Mouse (Mus musculus): ENCODE data around the gene Phc2.
A peak's percentile ranks its signal among the peaks of the same experiment; 100 is the strongest.

Gene Phc2

GRCm38 (mm10) chr4:128691195-128691594, 36.7 kb downstream of the Phc2 start:
- DNase-seq (ENCODE audit: low read depth), result no peak

- no peak for DNase-seq (ENCODE audit: low read depth)
Measured at GRCm38 (mm10) chr4:128692149-128692925, 37.8 kb downstream of the Phc2 start.

- no peak for DNase-seq (ENCODE audit: low read depth)
Measured at GRCm38 (mm10) chr4:128693207-128693606, 38.7 kb downstream of the Phc2 start.

GRCm38 (mm10) chr4:128694315-128694714, 39.8 kb downstream of the Phc2 start:
- DNase-seq (ENCODE audit: low read depth), result no peak

- no peak for DNase-seq (ENCODE audit: low read depth)
Measured at GRCm38 (mm10) chr4:128695149-128695548, 40.6 kb downstream of the Phc2 start.

- DNase-seq (ENCODE audit: low read depth), result peak; percentile 94
Measured at GRCm38 (mm10) chr4:128698011-128698861, 43.7 kb downstream of the Phc2 start.

GRCm38 (mm10) chr4:128699916-128700315, 45.4 kb downstream of the Phc2 start:
- DNase-seq (ENCODE audit: low read depth), result no peak

- no peak for DNase-seq (ENCODE audit: low read depth)
Measured at GRCm38 (mm10) chr4:128700543-128700942, 46.0 kb downstream of the Phc2 start.

GRCm38 (mm10) chr4:128705138-128705720, 50.7 kb downstream of the Phc2 start:
- no peak for DNase-seq (ENCODE audit: low read depth)

GRCm38 (mm10) chr4:128706626-128707025, 52.1 kb downstream of the Phc2 start:
- no peak for DNase-seq (ENCODE audit: low read depth)

GRCm38 (mm10) chr4:128707384-128707783, 52.9 kb downstream of the Phc2 start:
- DNase-seq (ENCODE audit: low read depth), result no peak

- DNase-seq (ENCODE audit: low read depth), result no peak
Measured at GRCm38 (mm10) chr4:128709061-128709780, 54.7 kb downstream of the Phc2 start.

- DNase-seq (ENCODE audit: low read depth), result no peak
Measured at GRCm38 (mm10) chr4:128709781-128710166, 55.3 kb downstream of the Phc2 start.

- no peak for DNase-seq (ENCODE audit: low read depth)
Measured at GRCm38 (mm10) chr4:128710286-128710685, 55.8 kb downstream of the Phc2 start.

- DNase-seq (ENCODE audit: low read depth), result no peak
Measured at GRCm38 (mm10) chr4:128710800-128711199, 56.3 kb downstream of the Phc2 start.

- DNase-seq (ENCODE audit: low read depth), result peak; percentile 91
Measured at GRCm38 (mm10) chr4:128711455-128712135, 57.1 kb downstream of the Phc2 start.

GRCm38 (mm10) chr4:128712136-128712655, 57.7 kb downstream of the Phc2 start:
- no peak for DNase-seq (ENCODE audit: low read depth)

GRCm38 (mm10) chr4:128712941-128713340, 58.4 kb downstream of the Phc2 start:
- DNase-seq (ENCODE audit: low read depth), result no peak

- DNase-seq (ENCODE audit: low read depth), result no peak
Measured at GRCm38 (mm10) chr4:128715241-128716204, 61.0 kb downstream of the Phc2 start.

- DNase-seq (ENCODE audit: low read depth), result no peak
Measured at GRCm38 (mm10) chr4:128716279-128716678, 61.8 kb downstream of the Phc2 start.
